Mouse (Mus musculus) liver, adult 2 months (tissue): ENCODE measurements around the gene Dbil5. TPM values are rescaled to one million over a fixed set of nuclear protein-coding genes. Genes with fewer than 3 reads are reported as not detected.

ENCODE experiments used
- DNase-seq: peaks from one replicate; pipeline ENCODE4 v3.0.0-alpha.2; 2011; ENCODE audit warnings: low read depth, low spot score; ENCODE audit errors: extremely low read depth
- H3K27ac ChIP-seq: fragments of 200-500 bp; replicated peaks from 2 replicates; pipeline ENCODE4 v1.5.1; 2012; ENCODE audit warnings: low read depth, mild to moderate bottlenecking, control low read depth, inconsistent platforms, low read length; ENCODE audit not compliant: insufficient read depth
- H3K27me3 ChIP-seq: fragments of 200-500 bp; 2 replicates; pipeline ENCODE4 v1.6.1; 2012; ENCODE audit warnings: mild to moderate bottlenecking, moderate library complexity, low read length, inconsistent platforms; ENCODE audit not compliant: control insufficient read depth, insufficient read depth
- H3K36me3 ChIP-seq: fragments of 200-500 bp; 2 replicates; pipeline ENCODE4 v1.6.1; 2012; ENCODE audit warnings: low read length, inconsistent platforms; ENCODE audit not compliant: control insufficient read depth, insufficient read depth
- H3K4me1 ChIP-seq: fragments of 200-500 bp; 2 replicates; pipeline ENCODE4 v1.6.1; 2011; ENCODE audit warnings: low read length; ENCODE audit not compliant: control insufficient read depth, insufficient read depth
- H3K4me3 ChIP-seq: fragments of 200-500 bp; 2 replicates; pipeline ENCODE4 v1.5.1; 2011; ENCODE audit warnings: low read depth, mild to moderate bottlenecking, control low read depth, low read length, moderate library complexity; ENCODE audit not compliant: insufficient read depth
- H3K79me2 ChIP-seq: fragments of 200-500 bp; 2 replicates; pipeline ENCODE4 v1.6.1; 2012; ENCODE audit warnings: inconsistent platforms, mild to moderate bottlenecking, low read length, moderate library complexity; ENCODE audit not compliant: control insufficient read depth, insufficient read depth
- H3K9ac ChIP-seq: fragments of 200-500 bp; 2 replicates; pipeline ENCODE4 v1.6.1; 2012; ENCODE audit warnings: low read depth, mild to moderate bottlenecking, control low read depth, inconsistent platforms, low read length
- CTCF ChIP-seq: fragments of 200-500 bp; IDR thresholded peaks from 2 replicates; pipeline ENCODE4 v1.5.1; 2011; ENCODE audit warnings: low read depth, low read length, control low read depth
- POLR2A ChIP-seq: fragments of 200-500 bp; IDR thresholded peaks from 2 replicates; pipeline ENCODE4 v1.6.1; 2011; ENCODE audit warnings: low read length, control low read depth; ENCODE audit not compliant: insufficient read depth; ENCODE audit errors: extremely low read depth
- WGBS: fragments of 180-500 bp; shearing (Covaris S2); methylation state at CpG from one replicate; pipeline ENCODE4 v1.1.7; 2018; 5-methylcytosine and 5-hydroxymethylcytosine counted together
- polyA plus RNA-seq: library from polyadenylated mRNA; depleted of rRNA; stranded (reverse); fragments of >200 nt; gene quantifications from 2 replicates; pipeline ENCODE4 v1.2.3, GENCODE M21; 2012; rRNA removed
- total RNA-seq: library from RNA; depleted of rRNA; stranded (reverse); fragments of >200 nt; gene quantifications from 2 replicates; pipeline ENCODE4 v1.2.3, GENCODE M21; 2014; rRNA removed

Dbil5 gene
- total RNA-seq, result 0.46 and 0.54 TPM in 2 replicates
- 0.19 and 0.46 TPM in 2 replicates for polyA plus RNA-seq

DNA sequence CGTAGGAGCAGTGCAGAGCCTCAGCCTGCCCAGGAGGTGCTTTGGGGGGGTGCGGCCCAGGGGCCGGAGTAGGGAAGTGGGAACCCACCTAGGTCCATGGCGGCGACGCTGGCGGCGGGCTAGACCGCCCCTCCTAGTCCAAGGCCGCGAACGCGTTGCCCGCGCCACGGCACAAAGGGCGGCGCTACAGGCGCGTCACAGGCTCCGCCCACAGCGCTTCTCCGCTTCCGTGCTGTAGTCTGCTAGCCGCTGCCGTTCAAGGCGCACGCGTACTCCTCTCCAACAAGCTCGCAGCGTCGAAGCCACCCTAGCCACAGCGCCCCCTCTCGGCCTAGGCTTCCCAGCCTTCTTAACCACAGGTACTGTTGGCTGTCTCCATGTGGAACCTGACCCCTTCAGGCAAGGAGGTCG, at the start of gene Dbil5, which contains the start of gene Gemin4:
Dbil5 (plus strand) TSS at position 219 of the 411 bp plus-strand sequence.
Gemin4 (minus strand) TSS at position 275 of the 411 bp plus-strand sequence.
- H3K4me3 ChIP-seq, result peak within 1 kb of the TSS; percentile 78
- H3K27me3 ChIP-seq, result no peaks in the 10 kb centered on the region
- WGBS, result 0% methylated on average over 35 of the region's 35 CpGs
- H3K9ac ChIP-seq, result peak within 1 kb of the TSS; percentile 82
- H3K79me2 ChIP-seq, result no peaks in the 10 kb centered on the region
- peak; percentile 91 for DNase-seq
- H3K27ac ChIP-seq, result peak within 1 kb of the TSS; percentile 64
- peaks cover 11% of the 10 kb centered on the region for H3K36me3 ChIP-seq
- H3K4me1 ChIP-seq, result 0 out of 2 replicates have a peak, but pooled peaks cover 4% of the 10 kb centered on the region
- peak; percentile 99 for TF ChIP-seq CTCF
- TF ChIP-seq POLR2A, result peak; percentile 51

- no peak for TF ChIP-seq POLR2A
- TF ChIP-seq CTCF, result no peak
- no peak overlapping the region for H3K4me3 ChIP-seq
- H3K4me1 ChIP-seq, result no peaks in the 10 kb centered on the region
- H3K27me3 ChIP-seq, result no peaks in the 10 kb centered on the region
- no peak overlapping the region for H3K27ac ChIP-seq
- WGBS, result 65% methylated on average over 3 of the region's 3 CpGs
- no peaks in the 10 kb centered on the region for H3K79me2 ChIP-seq
- peak; percentile 43 for DNase-seq
- H3K9ac ChIP-seq, result no peak overlapping the region
- peaks cover 8% of the 10 kb centered on the region; the same call in 1 of the 2 replicates for H3K36me3 ChIP-seq
These were observed 48.4 kb upstream of the Dbil5 start for GRCm38 (mm10) chr11:76168976-76169375.

DNA sequence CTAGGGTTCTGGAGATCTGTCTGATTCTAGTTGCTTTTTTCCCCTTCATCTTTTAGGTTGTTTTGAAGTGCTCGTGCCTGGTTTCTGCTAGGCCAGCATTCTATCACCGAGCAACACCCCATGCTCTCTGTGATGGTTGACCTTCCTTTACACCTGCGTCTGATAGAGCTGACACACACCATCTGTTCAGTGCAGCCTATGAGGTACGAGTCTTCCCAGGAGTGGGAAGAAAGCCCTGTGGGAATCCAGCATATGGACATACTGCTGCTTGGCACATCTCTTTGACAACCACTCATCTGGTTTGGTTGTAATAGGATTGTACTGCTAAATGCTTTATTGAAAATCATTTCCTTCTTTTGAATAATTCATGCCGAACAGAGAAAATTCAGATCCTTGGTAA, 47.2 kb upstream of the Dbil5 start:
- Histone ChIP-seq H3K27me3 (no peaks in the 10 kb centered on the region), H3K27ac (no peak overlapping the region), H3K9ac (no peak overlapping the region), H3K4me1 (no peaks in the 10 kb centered on the region), H3K36me3 (peaks cover 13% of the 10 kb centered on the region; the same call in 1 of the 2 replicates), H3K4me3 (no peak overlapping the region), H3K79me2 (no peaks in the 10 kb centered on the region)
- TF ChIP-seq CTCF (no peak), POLR2A (no peak)
- DNase-seq, result no peak
- 85% methylated on average over 5 of the region's 5 CpGs for WGBS

- Histone ChIP-seq H3K4me1 (peaks cover 2% of the 10 kb centered on the region; the same call in 1 of the 2 replicates), H3K4me3 (peak overlapping the region; percentile 95), H3K79me2 (peaks cover 2% of the 10 kb centered on the region; the same call in 1 of the 2 replicates), H3K36me3 (peaks cover 11% of the 10 kb centered on the region), H3K27me3 (no peaks in the 10 kb centered on the region), H3K9ac (peak overlapping the region; percentile 83), H3K27ac (peak overlapping the region; percentile 74)
- DNase-seq, result peak; percentile 55
- TF ChIP-seq POLR2A (no peak), CTCF (no peak)
- under 1% methylated on average over 28 of the region's 28 CpGs for WGBS
These were observed 38.5 kb upstream of the Dbil5 start for GRCm38 (mm10) chr11:76178726-76179494.

DNA sequence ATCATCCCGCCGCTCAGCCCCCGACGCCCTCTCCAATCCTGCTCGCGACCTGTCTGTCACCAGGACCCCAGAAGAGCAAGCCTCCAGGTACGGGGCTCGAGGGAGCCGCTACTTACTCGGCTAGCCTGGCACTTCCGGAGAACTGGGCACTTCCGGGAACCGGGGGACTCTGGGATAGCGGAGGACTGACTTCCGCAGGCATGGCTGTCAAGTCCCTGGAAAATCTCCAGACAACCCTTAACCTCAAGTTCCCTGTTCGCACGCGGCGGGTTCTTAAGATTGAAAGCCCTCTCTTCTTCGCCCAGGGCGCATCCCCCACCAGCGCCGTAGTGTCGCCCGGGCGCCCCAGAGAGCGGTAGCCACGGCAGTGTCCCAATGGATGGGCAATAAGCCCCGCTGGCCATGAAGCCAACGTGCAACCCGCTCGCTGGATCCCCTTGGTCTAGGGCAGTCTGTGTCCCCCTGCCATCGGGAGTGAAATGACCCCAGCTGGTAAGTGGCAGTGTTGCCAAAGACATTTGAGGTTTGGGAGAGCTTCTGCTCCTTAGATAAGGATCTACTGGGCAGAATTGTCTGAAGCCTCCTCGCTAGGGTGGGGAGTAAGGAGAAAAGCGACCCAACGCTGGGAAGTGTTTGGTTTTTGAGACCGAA, 37.8 kb upstream of the Dbil5 start, which contains the start of the genes Vps53 and Fam57a:
Vps53 (minus strand) TSS at position 153 of the 651 bp plus-strand sequence.
Fam57a (plus strand) TSS at position 177 of the 651 bp plus-strand sequence.
- Histone ChIP-seq H3K4me3 (peak within 1 kb of the TSS; percentile 95), H3K27me3 (no peaks in the 10 kb centered on the region), H3K79me2 (peaks cover 2% of the 10 kb centered on the region; the same call in 1 of the 2 replicates), H3K27ac (peak within 1 kb of the TSS; percentile 84), H3K36me3 (peaks cover 7% of the 10 kb centered on the region), H3K9ac (peak within 1 kb of the TSS; percentile 90), H3K4me1 (peaks cover 2% of the 10 kb centered on the region; the same call in 1 of the 2 replicates)
- WGBS, result under 1% methylated on average over 37 of the region's 37 CpGs
- DNase-seq, result peak; percentile 91
- peak; percentile 43; the same call in 1 of the 2 replicates for TF ChIP-seq POLR2A
- no peak for TF ChIP-seq CTCF
